Mouse (Mus musculus): ENCODE data around the gene Akr1b3.

DNA sequence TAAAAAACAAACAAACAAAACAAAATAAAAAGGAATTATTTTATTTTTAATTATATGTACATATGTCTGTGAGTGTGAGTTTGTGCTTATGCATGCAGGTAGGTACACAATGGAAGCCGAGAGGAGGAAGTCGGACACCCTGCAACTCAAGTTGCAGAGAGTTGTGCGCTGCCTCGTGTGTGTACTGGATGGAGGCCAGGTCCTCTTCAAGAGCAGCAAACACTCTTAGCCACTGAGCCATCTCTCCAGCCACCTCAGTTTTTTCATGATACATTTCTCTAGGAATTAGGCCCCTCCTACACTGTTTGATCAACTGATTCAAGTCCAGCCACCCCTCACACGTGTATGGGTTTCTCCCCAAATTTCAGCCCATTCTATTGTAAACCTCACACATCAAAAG is 17.4 kb upstream of the Akr1b3 start:
- TF ChIP-seq CTCF (IDR thresholded peaks at IDR 0.05; ENCODE audit: borderline replicate concordance, control insufficient read depth, extremely low read depth, insufficient read depth, low read length, poor library complexity) (no peak), POLR2A (IDR thresholded peaks at IDR 0.05; ENCODE audit: control insufficient read depth, extremely low read depth, insufficient read depth, low read length, poor library complexity) (no peak)

Measured in thymus, adult 2 months (tissue).